Mouse (Mus musculus) limb, embryonic 12.5 days (tissue): ENCODE data around the gene Tph1. TPM values are rescaled to one million over a fixed set of nuclear protein-coding genes. Genes with fewer than 3 reads are reported as not detected.

Source experiments
- ATAC-seq: fragments of 200-750 bp; cut with Nextera tagmentation; 2 replicates; pipeline ENCODE4 v1.8.0; 2017; ENCODE audit warnings: low read depth, moderate TSS enrichment; ENCODE audit not compliant: insufficient number of reproducible peaks, insufficient read depth, low FRiP score, low TSS enrichment
- H3K27ac ChIP-seq: fragments of 300-500 bp; sonication (generic); 2 replicates; pipeline ENCODE4 v1.5.1; 2016; ENCODE audit warnings: mild to moderate bottlenecking, moderate library complexity
- H3K27me3 ChIP-seq: fragments of 300-500 bp; sonication (generic); 2 replicates; pipeline ENCODE4 v1.6.1; 2016; ENCODE audit warnings: mild to moderate bottlenecking, moderate library complexity
- H3K36me3 ChIP-seq: fragments of 300-500 bp; sonication (generic); 2 replicates; pipeline ENCODE4 v1.6.1; 2016; ENCODE audit warnings: mild to moderate bottlenecking, moderate library complexity
- H3K4me1 ChIP-seq: fragments of 300-500 bp; sonication (generic); replicated peaks from 2 replicates; pipeline ENCODE4 v1.6.1; 2016
- H3K4me2 ChIP-seq: fragments of 300-500 bp; sonication (generic); 2 replicates; pipeline ENCODE4 v1.6.1; 2016; ENCODE audit warnings: mild to moderate bottlenecking, moderate library complexity
- H3K4me3 ChIP-seq: fragments of 300-500 bp; sonication (generic); replicated peaks from 2 replicates; pipeline ENCODE4 v1.5.1; 2016; ENCODE audit warnings: mild to moderate bottlenecking
- H3K9ac ChIP-seq: fragments of 300-500 bp; sonication (generic); replicated peaks from 2 replicates; pipeline ENCODE4 v1.6.1; 2016; ENCODE audit warnings: mild to moderate bottlenecking, moderate library complexity
- H3K9me3 ChIP-seq: fragments of 300-500 bp; sonication (generic); 2 replicates; pipeline ENCODE4 v1.6.1; 2016; ENCODE audit warnings: mild to moderate bottlenecking, moderate library complexity
- WGBS: fragments of 180-500 bp; shearing (Covaris S2); methylation state at CpG from one replicate; pipeline ENCODE4 v1.1.7; 2016; 5-methylcytosine and 5-hydroxymethylcytosine counted together
- polyA plus RNA-seq: library from polyadenylated mRNA; unstranded; fragments of >200 nt; fragmentation: Nextera tagmentation; extraction: Ambion mirVana; gene quantifications from 2 replicates; pipeline ENCODE4 v1.2.1, GENCODE M21; 2016

Tph1 gene
- polyA plus RNA-seq, 1 experiment from 2014 or later, result not detected

GRCm38 (mm10) chr7:46614263-46614662 lies 58.1 kb downstream of the Tph1 start:
- H3K4me3 ChIP-seq, result no peak overlapping the region
- 94% methylated on average over 12 of the region's 12 CpGs for WGBS

DNA sequence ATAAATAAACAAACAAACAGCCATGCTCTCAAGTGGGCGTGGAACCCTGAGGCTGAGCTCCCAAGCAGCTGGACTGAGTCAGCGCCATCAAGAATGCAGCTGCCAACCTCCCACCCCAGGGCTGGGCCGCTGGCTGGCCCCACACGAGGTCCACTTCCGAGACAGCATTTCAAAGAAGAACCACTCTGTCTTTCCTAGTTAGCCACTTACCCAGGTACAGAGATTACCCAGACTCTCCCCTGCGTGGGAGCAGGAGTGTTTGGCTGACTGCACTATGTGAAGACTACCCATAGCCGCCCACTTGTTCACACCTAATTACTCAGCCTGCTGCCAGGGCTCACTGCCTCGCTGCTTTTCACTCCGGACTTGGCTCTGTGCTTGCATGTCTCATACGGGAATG lies 59.2 kb downstream of the Tph1 start:
- ATAC-seq, result no peak
- WGBS, result 62% methylated on average over 10 of the region's 10 CpGs
- 0 out of 2 replicates have a peak, but pooled peaks cover 6% of the 10 kb centered on the region for H3K36me3 ChIP-seq
- H3K27ac ChIP-seq, result no peak overlapping the region
- H3K27me3 ChIP-seq, result no peaks in the 10 kb centered on the region
- H3K4me3 ChIP-seq, result no peak overlapping the region
- H3K9ac ChIP-seq, result no peak overlapping the region
- H3K4me2 ChIP-seq, result no peak overlapping the region
- H3K9me3 ChIP-seq, result no peaks in the 10 kb centered on the region
- no peaks in the 10 kb centered on the region for H3K4me1 ChIP-seq

More at GRCm38 (mm10) chr7:46614263-46614662, 58.1 kb downstream of the Tph1 start:
- H3K4me1 ChIP-seq, result no peaks in the 10 kb centered on the region
- no peak overlapping the region for H3K9ac ChIP-seq
- H3K9me3 ChIP-seq, result no peaks in the 10 kb centered on the region
- no peak for ATAC-seq
- no peak overlapping the region for H3K4me2 ChIP-seq
- H3K27ac ChIP-seq, result no peak overlapping the region
- H3K27me3 ChIP-seq, result no peaks in the 10 kb centered on the region
- H3K36me3 ChIP-seq, result peaks cover 13% of the 10 kb centered on the region; the same call in 1 of the 2 replicates

- Histone ChIP-seq H3K4me1 (no peaks in the 10 kb centered on the region), H3K4me2 (no peak overlapping the region), H3K9me3 (no peaks in the 10 kb centered on the region), H3K36me3 (0 out of 2 replicates have a peak, but pooled peaks cover 6% of the 10 kb centered on the region), H3K4me3 (no peak overlapping the region), H3K27ac (no peak overlapping the region), H3K9ac (no peak overlapping the region), H3K27me3 (no peaks in the 10 kb centered on the region)
- no peak for ATAC-seq
- 77% methylated on average over 6 of the region's 6 CpGs for WGBS
Observed at GRCm38 (mm10) chr7:46612421-46612937, 59.9 kb downstream of the Tph1 start.

DNA sequence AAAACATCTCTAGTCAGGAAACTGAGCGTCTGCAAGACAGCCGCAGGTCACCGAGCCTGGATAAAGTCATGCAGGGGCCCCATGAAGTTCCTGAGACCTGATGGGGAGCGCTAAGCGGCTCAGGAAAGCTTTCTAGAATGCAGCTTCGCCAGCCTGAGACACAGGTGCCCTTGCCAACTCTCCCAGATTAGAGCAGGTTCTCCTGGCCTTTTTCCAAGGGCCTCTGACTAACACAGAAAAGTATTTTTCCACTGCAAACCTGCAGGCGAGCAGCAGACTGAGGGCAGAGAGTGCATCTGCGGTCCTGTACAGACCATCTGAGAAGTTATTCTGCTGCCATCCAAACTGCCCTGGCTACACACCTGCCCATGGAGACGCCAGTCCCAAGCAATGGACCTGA lies 60.4 kb downstream of the Tph1 start:
- H3K27me3 ChIP-seq, result no peaks in the 10 kb centered on the region
- H3K4me2 ChIP-seq, result no peak overlapping the region
- no peak overlapping the region for H3K4me3 ChIP-seq
- no peak overlapping the region for H3K9ac ChIP-seq
- ATAC-seq, result no peak
- H3K36me3 ChIP-seq, result 0 out of 2 replicates have a peak, but pooled peaks cover 6% of the 10 kb centered on the region
- H3K4me1 ChIP-seq, result no peaks in the 10 kb centered on the region
- no peaks in the 10 kb centered on the region for H3K9me3 ChIP-seq
- WGBS, result 82% methylated on average over 9 of the region's 9 CpGs
- no peak overlapping the region for H3K27ac ChIP-seq

DNA sequence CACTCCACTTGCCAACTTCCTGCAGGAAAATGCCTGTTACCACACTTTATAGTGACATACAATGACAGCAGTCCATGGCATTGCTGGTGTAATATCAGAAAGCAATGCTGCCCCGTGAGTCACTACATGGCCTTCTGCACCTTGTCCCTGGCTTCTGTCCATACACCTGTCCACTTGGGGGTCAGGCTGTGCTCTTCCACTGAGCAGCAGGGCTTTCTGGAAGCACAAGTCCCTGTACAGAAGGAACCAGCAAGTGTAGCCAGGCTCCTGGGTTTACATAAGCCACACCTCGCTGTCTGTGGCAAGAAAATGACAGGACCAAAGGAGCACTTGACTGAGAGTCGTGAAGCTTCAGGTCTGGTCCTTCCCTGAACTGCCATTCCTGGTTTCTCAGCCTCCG lies 63.0 kb downstream of the Tph1 start:
- Histone ChIP-seq H3K36me3 (0 out of 2 replicates have a peak, but pooled peaks cover 6% of the 10 kb centered on the region), H3K9ac (no peak overlapping the region), H3K4me3 (no peak overlapping the region), H3K4me1 (no peaks in the 10 kb centered on the region), H3K4me2 (no peak overlapping the region), H3K27ac (no peak overlapping the region), H3K27me3 (no peaks in the 10 kb centered on the region), H3K9me3 (no peaks in the 10 kb centered on the region)
- ATAC-seq, result no peak
- whole genome bisulfite sequencing, result 86% methylated on average over 4 of the region's 4 CpGs

DNA sequence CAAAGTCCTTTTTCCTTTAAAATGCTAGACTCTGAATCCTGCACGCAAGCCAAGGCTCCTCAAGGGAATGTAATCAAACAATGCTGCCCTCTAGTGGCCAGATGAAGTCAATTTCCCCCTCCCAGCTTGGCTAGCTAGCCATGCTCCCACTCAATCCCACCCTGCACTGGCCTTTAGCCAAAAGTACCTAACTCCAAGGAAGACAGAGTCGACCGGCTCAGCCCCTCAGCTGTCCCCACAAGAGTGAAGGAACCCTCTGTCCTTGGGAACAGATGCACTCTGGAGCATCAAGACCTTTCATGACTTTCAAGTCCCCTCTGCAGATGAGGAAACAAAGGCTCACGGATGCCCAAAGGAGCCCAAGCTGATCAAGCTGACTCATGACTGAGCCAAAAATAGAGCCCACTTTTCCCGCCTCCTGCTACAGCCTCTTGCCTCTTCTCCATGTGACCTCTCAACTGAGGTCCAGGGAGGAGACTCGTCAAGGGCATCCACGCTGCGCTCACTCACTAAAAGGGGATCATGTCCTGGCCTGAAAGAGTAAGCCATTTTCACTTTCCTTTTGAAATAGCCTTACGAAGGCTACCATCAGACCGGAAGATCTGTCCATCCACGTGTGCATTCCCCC lies 64.8 kb downstream of the Tph1 start:
- Histone ChIP-seq H3K9me3 (no peaks in the 10 kb centered on the region), H3K27me3 (no peaks in the 10 kb centered on the region), H3K4me1 (no peaks in the 10 kb centered on the region), H3K4me3 (no peak overlapping the region), H3K27ac (no peak overlapping the region), H3K9ac (no peak overlapping the region), H3K4me2 (no peak overlapping the region), H3K36me3 (0 out of 2 replicates have a peak, but pooled peaks cover 2% of the 10 kb centered on the region)
- no peak for ATAC-seq
- WGBS, result 61% methylated on average over 11 of the region's 11 CpGs

DNA sequence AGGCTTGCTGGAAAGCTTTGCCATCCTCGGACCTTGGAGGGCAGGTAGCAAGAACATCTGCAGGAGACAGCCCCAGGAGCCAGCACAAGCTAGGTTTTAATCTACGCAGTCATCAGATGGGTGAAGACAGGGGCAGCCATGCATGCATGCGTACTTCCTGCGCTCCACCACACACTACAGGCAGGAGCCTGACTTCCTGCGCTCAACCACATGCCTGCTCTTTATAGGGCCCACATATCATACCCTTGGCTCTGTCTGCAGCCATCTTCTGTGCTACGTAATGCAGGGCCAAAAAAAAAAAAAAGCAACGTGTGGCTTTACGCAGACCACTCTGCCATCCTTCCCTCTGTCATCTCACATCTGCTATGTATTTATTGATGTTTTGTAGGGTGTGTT lies 65.3 kb downstream of the Tph1 start:
- WGBS, result 65% methylated on average over 8 of the region's 8 CpGs
- no peak overlapping the region for H3K9ac ChIP-seq
- ATAC-seq, result 0 out of 2 replicates have a peak, but pooled peaks have one; percentile 34

GRCm38 (mm10) chr7:46606391-46607030 lies 65.8 kb downstream of the Tph1 start:
- Histone ChIP-seq H3K36me3 (no peaks in the 10 kb centered on the region), H3K27me3 (no peaks in the 10 kb centered on the region), H3K4me1 (peaks cover 3% of the 10 kb centered on the region), H3K9me3 (no peaks in the 10 kb centered on the region), H3K27ac (no peak overlapping the region), H3K4me3 (no peak overlapping the region), H3K4me2 (no peak overlapping the region), H3K9ac (no peak overlapping the region)
- ATAC-seq, result no peak
- 90% methylated on average over 7 of the region's 7 CpGs for WGBS

More for the DNA sequence above, 65.3 kb downstream of the Tph1 start:
- Histone ChIP-seq H3K4me2 (no peak overlapping the region), H3K27me3 (no peaks in the 10 kb centered on the region), H3K4me3 (no peak overlapping the region), H3K4me1 (no peaks in the 10 kb centered on the region), H3K9me3 (no peaks in the 10 kb centered on the region), H3K36me3 (no peaks in the 10 kb centered on the region), H3K27ac (no peak overlapping the region)

GRCm38 (mm10) chr7:46603051-46603450 lies 69.3 kb downstream of the Tph1 start:
- H3K4me1 ChIP-seq, result peaks cover 9% of the 10 kb centered on the region
- WGBS, result 90% methylated on average over 7 of the region's 7 CpGs
- no peaks in the 10 kb centered on the region for H3K36me3 ChIP-seq
- no peak overlapping the region for H3K4me2 ChIP-seq
- no peak overlapping the region for H3K27ac ChIP-seq
- no peak overlapping the region for H3K4me3 ChIP-seq
- H3K9ac ChIP-seq, result no peak overlapping the region
- ATAC-seq, result no peak
- H3K27me3 ChIP-seq, result no peaks in the 10 kb centered on the region; the same call in 1 of the 2 replicates
- H3K9me3 ChIP-seq, result no peaks in the 10 kb centered on the region

GRCm38 (mm10) chr7:46602079-46602478 lies 70.3 kb downstream of the Tph1 start:
- Histone ChIP-seq H3K4me1 (peaks cover 9% of the 10 kb centered on the region), H3K27me3 (no peaks in the 10 kb centered on the region; the same call in 1 of the 2 replicates), H3K9ac (no peak overlapping the region), H3K9me3 (no peaks in the 10 kb centered on the region), H3K4me2 (no peak overlapping the region), H3K27ac (no peak overlapping the region), H3K4me3 (no peak overlapping the region), H3K36me3 (no peaks in the 10 kb centered on the region)
- no peak for ATAC-seq
- WGBS, result 62% methylated on average over 4 of the region's 4 CpGs

DNA sequence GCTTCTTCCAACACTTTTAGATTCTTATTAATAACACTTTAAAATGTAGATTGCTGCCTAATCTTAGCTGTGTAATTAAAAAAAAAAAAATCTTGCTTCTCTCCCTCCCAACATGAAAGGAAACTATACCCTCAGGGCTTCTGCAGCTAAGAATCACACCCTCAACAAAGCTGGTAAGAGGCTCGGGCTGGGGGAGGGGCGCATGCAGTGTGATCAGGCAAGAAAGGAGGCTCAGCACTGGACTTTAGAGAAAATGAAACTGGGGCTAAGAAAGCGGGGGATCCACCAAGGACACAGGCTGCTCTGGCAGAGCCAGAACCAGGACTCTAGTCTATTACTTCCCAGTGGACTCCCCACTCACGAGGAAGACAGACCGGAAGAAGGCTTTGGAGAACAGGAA lies 71.2 kb downstream of the Tph1 start:
- no peak for ATAC-seq
- H3K9me3 ChIP-seq, result no peaks in the 10 kb centered on the region
- H3K4me1 ChIP-seq, result peaks cover 9% of the 10 kb centered on the region
- H3K27ac ChIP-seq, result no peak overlapping the region
- 46% methylated on average over 5 of the region's 5 CpGs for WGBS
- no peak overlapping the region for H3K4me3 ChIP-seq
- no peaks in the 10 kb centered on the region; the same call in 1 of the 2 replicates for H3K27me3 ChIP-seq
- 0 out of 2 replicates have a peak overlapping the region, but pooled peaks have one; percentile 13 for H3K4me2 ChIP-seq
- no peak overlapping the region for H3K9ac ChIP-seq
- H3K36me3 ChIP-seq, result no peaks in the 10 kb centered on the region
